Mouse (Mus musculus) liver, adult 2 months (tissue): Measurements from ENCODE around the gene Arhgef15.

Source experiments
- CTCF ChIP-seq: fragments of 200-500 bp; IDR thresholded peaks from 2 replicates; pipeline ENCODE4 v1.5.1; 2011; ENCODE audit warnings: low read depth, low read length, control low read depth
- POLR2A ChIP-seq: fragments of 200-500 bp; IDR thresholded peaks from 2 replicates; pipeline ENCODE4 v1.6.1; 2011; ENCODE audit warnings: low read length, control low read depth; ENCODE audit not compliant: insufficient read depth; ENCODE audit errors: extremely low read depth

DNA sequence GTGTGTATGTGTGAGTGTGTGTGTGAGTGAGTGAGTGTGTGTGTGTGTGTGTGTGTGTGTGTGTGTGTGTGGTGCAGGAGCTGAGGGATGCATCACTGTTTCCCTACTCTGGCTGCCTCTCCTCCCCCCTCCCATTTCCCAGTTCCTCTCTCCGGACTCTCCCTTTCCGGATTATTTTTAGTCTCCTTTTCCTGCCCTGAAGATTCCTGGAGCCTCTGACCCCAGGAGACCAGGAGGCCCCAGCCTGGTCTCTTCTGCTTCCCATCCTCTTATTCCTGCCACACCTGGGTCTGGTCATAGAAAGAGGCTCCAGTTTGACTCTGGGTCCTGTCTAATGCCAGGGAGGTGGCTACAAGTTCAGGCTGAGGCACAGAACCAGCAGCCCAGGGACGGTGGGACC, 1.2 kb downstream of the Arhgef15 start:
- TF ChIP-seq CTCF (no peak), POLR2A (no peak)
